Mouse (Mus musculus): ENCODE measurements around the gene Gpr4. TPM values are rescaled to one million over a fixed set of nuclear protein-coding genes. Genes with fewer than 3 reads are reported as not detected.

The Gpr4 gene
- polyA plus RNA-seq, 1 experiment from 2014 or later = 3.8 TPM

DNA sequence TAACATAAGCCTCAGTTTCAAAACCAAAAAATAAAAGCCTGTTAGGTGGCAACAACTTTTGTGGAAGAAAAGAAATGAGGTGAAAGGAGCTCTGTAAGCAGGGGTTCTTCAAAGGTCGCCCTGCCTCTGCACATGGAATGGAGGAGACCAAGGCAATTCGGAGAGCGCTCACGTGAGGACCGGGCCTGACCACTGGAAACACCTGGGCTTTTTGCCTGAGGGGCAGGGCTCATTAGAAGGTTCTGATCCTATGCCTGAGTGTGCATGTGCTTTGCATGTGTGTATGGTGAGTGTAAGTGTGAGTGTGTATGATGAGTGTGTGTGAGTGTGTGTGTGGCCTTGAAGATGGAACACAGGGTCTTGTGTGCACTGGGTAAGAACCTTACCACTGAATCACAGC lies 18.6 kb downstream of the Gpr4 start:
- Histone ChIP-seq H3K9ac (no peak overlapping the region), H3K36me3 (no peaks in the 10 kb centered on the region), H3K27ac (replicated peaks) (no peak overlapping the region), H3K27me3 (no peaks in the 10 kb centered on the region), H3K9me3 (no peaks in the 10 kb centered on the region), H3K4me1 (replicated peaks) (peaks cover 26% of the 10 kb centered on the region), H3K4me3 (no peak overlapping the region), H3K4me2 (no peak overlapping the region)
- ATAC-seq (ENCODE audit: low FRiP score, low read depth) = no peak
- WGBS = 98% methylated on average over 5 of the region's 5 CpGs

DNA sequence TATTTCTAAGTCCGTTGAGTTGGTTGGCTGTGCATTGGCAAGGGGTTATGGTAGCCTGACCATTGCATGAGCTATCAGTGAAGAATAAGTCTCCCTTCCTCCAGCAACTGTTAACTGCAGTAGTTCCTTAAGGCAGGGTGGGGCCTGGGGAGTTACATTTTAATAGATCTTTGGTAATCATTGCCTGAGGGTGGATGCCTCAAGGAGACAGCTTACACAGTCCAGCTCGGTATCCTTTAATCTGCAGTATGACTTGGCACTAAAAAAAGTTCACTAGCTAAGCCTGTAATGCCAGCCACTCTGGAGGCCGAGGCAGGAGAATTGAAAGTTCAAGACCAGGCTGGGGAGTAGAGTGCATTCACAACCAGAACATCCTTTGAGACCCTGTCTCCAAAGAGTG lies 19.5 kb downstream of the Gpr4 start:
- WGBS = 96% methylated on average over 3 of the region's 3 CpGs

DNA sequence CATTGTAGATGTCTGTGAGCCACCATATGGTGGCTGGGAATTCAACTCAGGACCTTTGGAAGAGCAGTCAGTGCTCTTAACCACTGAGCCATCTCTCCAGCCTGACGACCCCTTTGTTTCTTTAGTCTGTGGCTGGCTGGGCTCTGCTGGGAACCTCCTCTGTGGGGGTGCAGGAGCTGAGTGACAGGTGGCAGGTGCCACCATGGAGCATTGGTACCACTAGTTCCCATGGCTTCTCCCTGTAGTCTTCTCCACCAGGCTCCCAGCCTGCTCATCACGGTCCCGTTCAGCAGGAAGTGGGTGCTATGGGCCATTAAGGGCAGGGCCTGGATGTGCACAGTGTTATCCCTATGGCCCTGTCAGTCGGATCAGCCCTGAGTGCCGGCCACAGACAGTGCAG lies 22.3 kb downstream of the Gpr4 start:
- H3K4me1 ChIP-seq (replicated peaks) = peaks cover 17% of the 10 kb centered on the region
- 0 out of 2 replicates have a peak, but pooled peaks have one; percentile 8 for ATAC-seq (ENCODE audit: low FRiP score, low read depth)
- H3K4me2 ChIP-seq = no peak overlapping the region
- H3K36me3 ChIP-seq = no peaks in the 10 kb centered on the region
- no peak overlapping the region for H3K4me3 ChIP-seq
- no peak overlapping the region for H3K27ac ChIP-seq (replicated peaks)
- H3K9ac ChIP-seq = no peak overlapping the region
- H3K27me3 ChIP-seq = no peaks in the 10 kb centered on the region
- H3K9me3 ChIP-seq = no peaks in the 10 kb centered on the region
- WGBS = 79% methylated on average over 5 of the region's 5 CpGs

More for the DNA sequence above, 19.5 kb downstream of the Gpr4 start:
- Histone ChIP-seq H3K4me2 (no peak overlapping the region), H3K36me3 (no peaks in the 10 kb centered on the region), H3K4me1 (replicated peaks) (peaks cover 28% of the 10 kb centered on the region), H3K27ac (replicated peaks) (no peak overlapping the region), H3K27me3 (no peaks in the 10 kb centered on the region), H3K4me3 (no peak overlapping the region), H3K9me3 (no peaks in the 10 kb centered on the region), H3K9ac (no peak overlapping the region)
- no peak for ATAC-seq (ENCODE audit: low FRiP score, low read depth)

DNA sequence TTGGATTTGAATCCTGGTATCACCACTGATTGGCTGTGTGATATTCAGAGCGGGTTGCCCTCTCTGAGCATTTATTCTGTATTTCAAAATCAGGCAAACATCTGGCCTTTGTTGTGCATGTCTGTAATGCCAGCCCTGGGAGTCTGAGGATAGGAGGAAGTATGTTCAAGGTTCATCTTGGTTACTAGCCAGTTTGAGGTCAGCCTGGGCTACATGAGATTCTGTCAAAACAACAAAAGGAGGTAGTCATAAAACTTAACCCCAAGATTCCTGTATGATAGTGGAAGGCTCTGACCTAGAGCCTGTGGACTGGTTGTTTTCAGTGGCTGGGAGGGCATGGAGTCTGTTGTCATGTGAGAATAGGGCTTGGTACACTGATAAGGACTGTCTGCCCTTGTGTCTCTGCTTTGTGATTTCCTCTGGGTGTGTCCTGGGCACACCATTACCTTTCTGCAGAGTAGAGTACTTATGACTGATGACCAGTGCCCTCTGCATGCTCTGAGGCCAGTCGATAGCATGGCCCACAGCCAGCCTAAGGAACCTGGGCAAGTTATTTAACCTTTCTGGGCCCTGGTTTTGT lies 22.8 kb downstream of the Gpr4 start:
- ATAC-seq (ENCODE audit: low FRiP score, low read depth) = no peak

DNA sequence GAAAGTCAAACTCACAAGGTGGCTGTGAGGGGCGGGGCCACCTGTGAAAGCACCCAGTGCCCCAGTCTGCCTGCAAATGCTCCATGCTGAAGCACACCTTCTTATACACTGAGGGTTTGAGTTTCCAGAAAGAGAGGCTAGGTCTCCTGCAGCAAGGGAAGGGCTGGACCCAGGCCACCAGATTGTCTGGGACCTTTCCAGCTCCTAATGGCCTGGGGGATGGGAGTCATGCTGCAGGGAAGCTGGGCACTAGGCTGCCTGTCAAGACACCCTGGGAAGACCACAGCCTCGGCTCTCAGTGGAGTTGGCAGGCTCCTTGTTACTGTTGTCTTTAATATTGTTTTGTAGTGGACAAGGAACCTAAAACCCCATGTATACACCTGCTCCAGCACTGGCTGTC lies 24.1 kb downstream of the Gpr4 start:
- H3K9me3 ChIP-seq = no peaks in the 10 kb centered on the region
- no peak overlapping the region for H3K4me3 ChIP-seq
- H3K27ac ChIP-seq (replicated peaks) = no peak overlapping the region
- no peak overlapping the region for H3K9ac ChIP-seq
- ATAC-seq (ENCODE audit: low FRiP score, low read depth) = no peak
- H3K4me1 ChIP-seq (replicated peaks) = peaks cover 12% of the 10 kb centered on the region; the same call in 1 of the 2 replicates
- H3K4me2 ChIP-seq = no peak overlapping the region
- no peaks in the 10 kb centered on the region for H3K36me3 ChIP-seq
- WGBS = 67% methylated on average over 2 of the region's 2 CpGs
- no peaks in the 10 kb centered on the region for H3K27me3 ChIP-seq

More for the DNA sequence above, 22.8 kb downstream of the Gpr4 start:
- no peak overlapping the region for H3K27ac ChIP-seq (replicated peaks)
- no peak overlapping the region for H3K9ac ChIP-seq
- peaks cover 15% of the 10 kb centered on the region for H3K4me1 ChIP-seq (replicated peaks)
- H3K4me2 ChIP-seq = no peak overlapping the region
- H3K4me3 ChIP-seq = no peak overlapping the region
- H3K27me3 ChIP-seq = no peaks in the 10 kb centered on the region
- no peaks in the 10 kb centered on the region for H3K36me3 ChIP-seq
- H3K9me3 ChIP-seq = no peaks in the 10 kb centered on the region
- WGBS = 85% methylated on average over 2 of the region's 2 CpGs

DNA sequence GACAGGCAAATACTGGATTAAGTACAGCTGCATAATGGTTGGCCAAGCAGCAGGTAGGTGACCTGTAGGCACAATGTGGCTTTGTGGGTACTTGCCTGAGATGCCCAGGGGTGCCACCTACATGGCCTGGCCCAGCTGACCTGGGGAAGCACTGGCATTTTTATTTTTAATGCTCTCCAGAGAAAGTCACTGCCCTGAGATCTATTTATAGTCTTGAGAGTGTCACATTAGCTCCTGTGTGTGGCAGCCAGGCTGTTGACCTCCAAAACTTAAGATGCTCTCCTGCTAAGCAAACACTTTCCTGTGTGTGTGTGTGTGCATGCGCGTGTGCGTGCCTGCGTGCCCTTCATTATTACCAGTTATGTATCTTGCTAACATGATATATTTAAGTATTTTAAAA lies 26.0 kb downstream of the Gpr4 start:
- H3K4me2 ChIP-seq = no peak overlapping the region
- no peaks in the 10 kb centered on the region for H3K27me3 ChIP-seq
- H3K9ac ChIP-seq = no peak overlapping the region
- no peak for ATAC-seq (ENCODE audit: low FRiP score, low read depth)
- 99% methylated on average over 4 of the region's 4 CpGs for WGBS
- H3K27ac ChIP-seq (replicated peaks) = no peak overlapping the region
- H3K36me3 ChIP-seq = no peaks in the 10 kb centered on the region
- H3K4me1 ChIP-seq (replicated peaks) = peaks cover 12% of the 10 kb centered on the region; the same call in 1 of the 2 replicates
- H3K9me3 ChIP-seq = no peaks in the 10 kb centered on the region
- H3K4me3 ChIP-seq = no peak overlapping the region

DNA sequence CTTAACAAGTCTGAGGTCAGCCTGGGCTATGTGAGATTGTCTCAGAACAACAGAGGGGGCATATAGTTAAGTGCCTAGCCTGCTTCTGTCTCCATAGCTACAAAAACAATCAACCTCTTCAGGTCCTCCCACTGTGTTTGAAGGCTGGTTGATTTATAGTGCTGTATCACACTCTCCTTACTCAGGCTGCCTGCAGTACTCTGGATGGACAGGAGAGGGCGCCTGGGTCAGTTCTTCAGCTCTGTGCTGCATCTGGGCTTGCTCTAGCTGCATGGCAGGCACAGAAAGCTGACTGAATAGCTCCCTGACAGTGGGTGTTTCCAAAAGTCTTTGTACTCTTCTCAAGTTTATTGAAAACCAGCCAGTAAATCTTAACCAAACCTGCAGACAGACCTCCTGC lies 27.1 kb downstream of the Gpr4 start:
- H3K4me3 ChIP-seq = no peak overlapping the region
- H3K4me1 ChIP-seq (replicated peaks) = peaks cover 12% of the 10 kb centered on the region; the same call in 1 of the 2 replicates
- H3K27me3 ChIP-seq = no peaks in the 10 kb centered on the region
- no peak overlapping the region for H3K9ac ChIP-seq
- ATAC-seq (ENCODE audit: low FRiP score, low read depth) = peak; percentile 90
- no peak overlapping the region for H3K4me2 ChIP-seq
- 0 out of 2 replicates have a peak overlapping the region, but pooled peaks have one; percentile 10 for H3K27ac ChIP-seq (replicated peaks)
- WGBS = 0% methylated on average over 1 of the region's 1 CpGs
- no peaks in the 10 kb centered on the region for H3K36me3 ChIP-seq
- no peaks in the 10 kb centered on the region for H3K9me3 ChIP-seq

DNA sequence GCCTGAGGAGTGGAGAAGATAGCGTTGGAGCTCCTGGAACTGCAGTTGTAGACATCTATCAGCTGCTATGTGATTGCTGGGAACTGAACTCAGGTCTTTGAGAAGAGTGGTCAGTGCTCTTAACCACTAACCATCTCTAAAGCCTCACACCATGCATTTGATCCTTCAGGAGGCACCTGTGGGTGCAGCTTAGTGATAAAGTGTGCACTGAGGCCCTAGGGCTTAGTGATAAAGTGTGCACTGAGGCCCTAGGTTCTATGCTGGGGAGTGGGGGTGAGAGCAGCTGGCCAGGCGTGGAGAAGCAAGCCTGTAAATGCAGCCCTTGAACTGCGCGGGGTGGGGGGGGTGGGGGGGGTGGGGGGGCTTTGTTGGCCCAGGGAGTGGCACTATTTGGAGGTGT lies 27.6 kb downstream of the Gpr4 start:
- ATAC-seq (ENCODE audit: low FRiP score, low read depth) = peak; percentile 5; the same call in 1 of the 2 replicates
- Histone ChIP-seq H3K4me1 (replicated peaks) (peaks cover 12% of the 10 kb centered on the region; the same call in 1 of the 2 replicates), H3K4me3 (no peak overlapping the region), H3K9ac (no peak overlapping the region), H3K4me2 (no peak overlapping the region), H3K9me3 (no peaks in the 10 kb centered on the region), H3K27ac (replicated peaks) (no peak overlapping the region), H3K36me3 (0 out of 2 replicates have a peak, but pooled peaks cover under 1% of the 10 kb centered on the region), H3K27me3 (no peaks in the 10 kb centered on the region)
- WGBS = 70% methylated on average over 2 of the region's 4 CpGs

DNA sequence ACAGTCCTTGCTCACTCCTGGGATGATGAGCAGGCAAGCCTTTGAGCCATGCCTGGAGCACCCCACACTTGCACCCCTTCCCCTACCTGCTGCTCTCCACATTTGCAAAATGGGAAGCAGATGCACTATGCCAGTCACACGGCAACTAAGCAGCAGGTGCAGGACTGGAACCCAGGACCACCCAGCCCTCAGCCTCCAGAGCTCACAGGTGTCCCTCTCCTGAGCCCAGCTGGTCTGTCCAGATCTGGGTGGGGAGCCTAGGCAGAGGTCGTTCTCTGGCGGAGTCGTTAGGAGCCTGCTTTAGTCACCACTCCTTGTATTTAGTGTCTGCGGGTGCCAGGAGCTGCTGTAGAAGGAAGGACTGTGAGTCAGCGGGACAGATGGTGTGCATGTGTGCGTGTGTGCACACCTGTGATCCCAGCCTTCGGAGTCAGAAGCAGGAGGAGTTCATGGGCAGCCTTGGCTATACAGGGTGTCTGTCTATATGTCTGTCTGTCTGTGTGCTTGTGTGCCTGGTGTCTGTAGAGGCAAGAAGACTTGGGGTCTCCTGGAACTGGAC lies 28.6 kb downstream of the Gpr4 start:
- Histone ChIP-seq H3K27me3 (no peaks in the 10 kb centered on the region), H3K4me2 (no peak overlapping the region), H3K36me3 (0 out of 2 replicates have a peak, but pooled peaks cover 10% of the 10 kb centered on the region), H3K27ac (replicated peaks) (no peak overlapping the region), H3K4me1 (replicated peaks) (peaks cover 11% of the 10 kb centered on the region; the same call in 1 of the 2 replicates), H3K4me3 (no peak overlapping the region), H3K9ac (no peak overlapping the region), H3K9me3 (no peaks in the 10 kb centered on the region)
- 89% methylated on average over 8 of the region's 8 CpGs for WGBS
- ATAC-seq (ENCODE audit: low FRiP score, low read depth) = no peak

DNA sequence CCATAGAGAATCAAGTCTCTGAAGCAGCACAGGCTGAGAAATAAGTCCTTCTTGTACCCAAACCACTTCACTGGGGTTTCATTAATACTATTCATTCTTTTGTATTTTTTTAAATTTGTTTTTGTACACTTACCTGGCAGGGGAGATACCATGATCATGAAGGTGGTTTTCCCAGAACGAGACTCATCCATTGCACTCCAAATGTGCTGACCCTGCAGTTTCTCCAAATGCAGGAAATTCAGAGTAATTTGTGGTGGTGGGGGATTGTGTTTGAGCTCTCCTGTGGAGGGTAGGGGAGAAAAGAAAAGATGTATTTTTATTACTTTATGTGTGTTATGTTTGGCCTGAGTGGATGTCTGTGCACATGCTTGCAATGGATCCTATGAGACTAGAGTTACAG lies 29.7 kb downstream of the Gpr4 start:
- 85% methylated on average over 1 of the region's 1 CpGs for WGBS
- no peak overlapping the region for H3K27ac ChIP-seq (replicated peaks)
- no peaks in the 10 kb centered on the region for H3K9me3 ChIP-seq

DNA sequence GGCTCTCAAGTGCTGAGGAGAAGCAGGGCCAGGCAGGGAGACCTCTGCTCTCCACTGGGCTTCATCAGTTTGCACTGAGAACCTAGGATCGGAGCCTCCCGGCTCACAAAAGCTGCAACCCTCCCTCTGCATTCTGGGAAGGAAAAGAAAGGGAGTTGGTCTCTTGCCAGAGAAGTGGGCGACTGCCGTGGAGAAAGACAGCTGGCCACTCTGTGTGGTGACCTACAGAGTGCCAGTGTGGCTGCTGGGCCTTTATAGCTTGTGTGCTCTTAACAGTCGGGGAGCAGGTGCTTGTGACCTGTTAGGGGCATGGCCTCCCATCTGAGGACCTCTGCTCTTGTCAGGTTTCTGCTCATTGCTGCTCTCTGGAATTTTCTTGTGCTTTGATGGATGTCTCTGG lies 31.5 kb downstream of the Gpr4 start:
- no peak for ATAC-seq (ENCODE audit: low FRiP score, low read depth)
- no peaks in the 10 kb centered on the region for H3K27me3 ChIP-seq
- 62% methylated on average over 5 of the region's 5 CpGs for WGBS
- no peak overlapping the region for H3K4me2 ChIP-seq
- 0 out of 2 replicates have a peak, but pooled peaks cover 14% of the 10 kb centered on the region for H3K36me3 ChIP-seq
- no peak overlapping the region for H3K27ac ChIP-seq (replicated peaks)
- H3K9me3 ChIP-seq = no peaks in the 10 kb centered on the region
- H3K4me1 ChIP-seq (replicated peaks) = peaks cover 5% of the 10 kb centered on the region; the same call in 1 of the 2 replicates
- H3K9ac ChIP-seq = no peak overlapping the region
- H3K4me3 ChIP-seq = no peak overlapping the region

More for the DNA sequence above, 29.7 kb downstream of the Gpr4 start:
- Histone ChIP-seq H3K9ac (no peak overlapping the region), H3K4me3 (no peak overlapping the region), H3K27me3 (no peaks in the 10 kb centered on the region), H3K4me2 (no peak overlapping the region), H3K36me3 (0 out of 2 replicates have a peak, but pooled peaks cover 14% of the 10 kb centered on the region), H3K4me1 (replicated peaks) (peaks cover 5% of the 10 kb centered on the region; the same call in 1 of the 2 replicates)
- ATAC-seq (ENCODE audit: low FRiP score, low read depth) = no peak

DNA sequence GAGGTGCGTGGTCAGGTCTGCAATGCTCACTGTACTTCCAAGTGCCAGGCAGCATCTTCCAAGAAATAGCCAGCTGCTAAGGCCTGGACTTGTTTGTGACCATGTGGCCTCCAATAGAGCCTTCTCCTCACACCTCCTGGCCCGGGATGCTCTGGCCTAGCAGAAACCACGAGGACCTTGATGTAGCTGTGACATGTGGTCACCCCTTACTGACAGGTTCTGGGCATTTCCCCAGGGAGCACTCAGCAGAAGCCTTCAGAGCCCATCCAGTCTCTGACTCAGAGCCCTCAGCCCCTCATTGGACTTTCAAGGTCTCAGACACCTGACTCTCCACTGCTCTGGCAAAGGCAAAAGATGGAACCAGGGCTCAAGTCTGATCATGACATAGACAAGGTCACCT lies 32.7 kb downstream of the Gpr4 start:
- Histone ChIP-seq H3K4me2 (no peak overlapping the region), H3K9me3 (no peaks in the 10 kb centered on the region), H3K27me3 (no peaks in the 10 kb centered on the region), H3K9ac (no peak overlapping the region), H3K4me3 (no peak overlapping the region), H3K4me1 (replicated peaks) (no peaks in the 10 kb centered on the region), H3K36me3 (0 out of 2 replicates have a peak, but pooled peaks cover 14% of the 10 kb centered on the region), H3K27ac (replicated peaks) (no peak overlapping the region)
- no peak for ATAC-seq (ENCODE audit: low FRiP score, low read depth)
- 94% methylated on average over 3 of the region's 3 CpGs for WGBS

All from hindbrain, embryonic 15.5 days (tissue).